Mouse (Mus musculus) hindbrain, embryonic 12.5 days (tissue): ENCODE results near the gene Ppfia3. TPM values are rescaled to one million over a fixed set of nuclear protein-coding genes. Genes with fewer than 3 reads are reported as not detected.
"Not testable (repeated sequence)": the region's sequence is repeated elsewhere in the genome, so short reads cannot be mapped to it uniquely, and the experiment has no call there.

ENCODE experiments used
- ATAC-seq: fragments of 200-750 bp; cut with Nextera tagmentation; 2 replicates; pipeline ENCODE4 v1.8.0; 2017; ENCODE audit warnings: moderate TSS enrichment; ENCODE audit not compliant: low FRiP score
- H3K27ac ChIP-seq: fragments of 300-500 bp; sonication (generic); 2 replicates; pipeline ENCODE4 v1.5.1; 2016; ENCODE audit warnings: mild to moderate bottlenecking
- H3K27me3 ChIP-seq: fragments of 300-500 bp; sonication (generic); 2 replicates; pipeline ENCODE4 v1.6.1; 2016; ENCODE audit warnings: mild to moderate bottlenecking
- H3K36me3 ChIP-seq: fragments of 300-500 bp; sonication (generic); 2 replicates; pipeline ENCODE4 v1.6.1; 2016; ENCODE audit warnings: mild to moderate bottlenecking
- H3K4me1 ChIP-seq: fragments of 300-500 bp; sonication (generic); 2 replicates; pipeline ENCODE4 v1.6.1; 2016
- H3K4me2 ChIP-seq: fragments of 300-500 bp; sonication (generic); replicated peaks from 2 replicates; pipeline ENCODE4 v1.6.1; 2016; ENCODE audit warnings: mild to moderate bottlenecking
- H3K4me3 ChIP-seq: fragments of 300-500 bp; sonication (generic); 2 replicates; pipeline ENCODE4 v1.5.1; 2016; ENCODE audit warnings: mild to moderate bottlenecking
- H3K9ac ChIP-seq: fragments of 300-500 bp; sonication (generic); 2 replicates; pipeline ENCODE4 v1.6.1; 2016; ENCODE audit warnings: mild to moderate bottlenecking, moderate library complexity
- H3K9me3 ChIP-seq: fragments of 300-500 bp; sonication (generic); replicated peaks from 2 replicates; pipeline ENCODE4 v1.6.1; 2016; ENCODE audit warnings: mild to moderate bottlenecking
- WGBS: fragments of 180-500 bp; shearing (Covaris S2); methylation state at CpG from one replicate; pipeline ENCODE4 v1.1.7; 2016; 5-methylcytosine and 5-hydroxymethylcytosine counted together
- polyA plus RNA-seq: library from polyadenylated mRNA; unstranded; fragments of >200 nt; fragmentation: Nextera tagmentation; extraction: Ambion mirVana; gene quantifications from 2 replicates; pipeline ENCODE4 v1.2.1, GENCODE M21; 2016

Gene Ppfia3
- polyA plus RNA-seq, 1 experiment from 2014 or later = 15.6 TPM

DNA sequence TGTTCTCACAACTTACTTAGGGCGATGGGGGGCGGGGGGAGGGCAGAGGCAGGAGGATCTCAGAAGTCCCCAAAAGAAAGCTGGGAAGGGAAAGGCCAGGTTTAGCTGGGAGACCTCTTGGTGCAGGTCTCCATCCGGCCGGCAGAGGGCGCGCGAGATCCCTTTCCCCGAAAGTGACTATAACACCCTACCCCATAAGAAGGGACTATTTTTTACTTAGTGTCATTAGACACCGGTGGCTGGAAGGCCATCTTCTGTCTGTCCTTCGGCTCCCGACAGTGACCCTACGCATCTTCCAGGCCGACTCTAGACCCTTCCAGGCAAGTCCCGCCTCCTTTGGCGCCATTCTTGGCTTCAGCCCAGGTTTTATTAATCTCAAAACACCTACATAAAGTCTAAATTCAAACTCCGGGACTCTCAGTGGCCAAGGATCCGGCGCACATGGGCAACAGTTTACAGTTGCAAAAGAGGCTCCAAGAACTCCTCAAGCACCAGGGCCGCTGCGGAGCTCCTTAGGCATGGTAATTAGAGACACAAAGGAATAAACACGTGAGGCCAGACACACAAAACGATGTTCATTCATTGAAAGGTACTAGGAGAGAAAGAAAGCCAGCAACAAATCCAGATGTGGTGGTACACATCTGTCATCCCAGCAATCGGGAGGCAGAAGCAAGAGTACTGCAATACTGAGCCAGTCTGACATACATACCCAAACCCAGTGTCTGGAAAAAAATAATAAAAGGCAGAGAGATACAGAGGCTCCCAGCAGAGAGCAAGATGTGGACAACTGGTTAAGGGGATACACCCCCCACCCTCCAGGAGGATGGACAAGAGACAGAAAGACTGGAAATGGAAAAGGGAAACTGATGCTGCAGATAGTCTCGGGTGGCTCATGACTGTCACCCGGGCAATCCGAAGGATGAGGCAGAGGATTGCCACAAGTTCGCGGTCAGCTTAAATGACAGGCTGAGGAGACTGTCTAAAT, 38.6 kb upstream of the Ppfia3 start, which contains the start of gene Kcna7:
TSS of gene Kcna7 (plus strand) at position 563 of the 985 bp plus-strand sequence.
- Histone ChIP-seq H3K27ac (no peak within 1 kb of the TSS), H3K4me1 (peaks cover 6% of the 10 kb centered on the region), H3K9me3 (0 out of 2 replicates have a peak, but pooled peaks cover 3% of the 10 kb centered on the region), H3K36me3 (no peaks in the 10 kb centered on the region), H3K27me3 (peaks cover 59% of the 10 kb centered on the region), H3K4me3 (peak within 1 kb of the TSS; percentile 34), H3K4me2 (peak within 1 kb of the TSS; percentile 48), H3K9ac (peak within 1 kb of the TSS; percentile 32; the same call in 1 of the 2 replicates)
- WGBS = 12% methylated on average over 28 of the region's 28 CpGs
- ATAC-seq = no peak

DNA sequence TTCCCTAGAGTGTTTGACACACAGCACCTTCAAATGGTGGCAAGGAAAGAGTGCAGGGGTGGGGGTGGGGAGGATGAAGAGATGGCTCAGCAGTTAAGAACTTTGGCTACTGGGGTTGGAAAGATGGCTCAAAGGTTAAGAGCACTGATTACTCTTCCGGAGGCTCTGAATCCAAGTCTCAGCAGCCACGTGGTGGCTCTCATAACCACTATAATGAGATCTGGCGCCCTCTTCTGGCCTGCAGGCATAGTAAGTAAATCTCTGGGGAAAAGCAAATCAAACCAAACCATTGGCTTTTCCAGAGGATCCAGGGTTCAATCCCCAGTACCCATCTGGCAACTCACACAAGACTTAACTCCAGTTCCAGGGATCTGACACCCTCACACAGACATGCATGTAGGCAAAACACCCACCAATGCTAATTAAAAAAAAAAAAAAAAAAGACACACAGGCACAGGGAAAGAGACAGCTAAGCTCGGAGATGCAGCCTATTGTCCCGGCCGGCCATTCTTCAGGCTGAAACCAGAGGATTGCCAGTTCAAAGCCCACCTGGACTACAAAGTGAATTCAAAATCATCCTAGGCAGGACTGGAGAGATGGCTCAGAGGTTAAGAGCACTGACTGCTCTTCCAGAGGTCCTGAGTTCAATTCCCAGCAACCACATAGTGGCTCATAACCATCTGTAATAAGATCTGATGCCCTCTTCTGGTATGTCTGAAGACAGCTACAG, 36.9 kb upstream of the Ppfia3 start:
- peaks cover 43% of the 10 kb centered on the region for H3K27me3 ChIP-seq
- H3K9ac ChIP-seq = no peak overlapping the region
- WGBS = 44% methylated on average over 6 of the region's 6 CpGs
- 0 out of 2 replicates have a peak, but pooled peaks cover 3% of the 10 kb centered on the region for H3K9me3 ChIP-seq
- no peak overlapping the region for H3K4me3 ChIP-seq
- H3K4me2 ChIP-seq = no peak overlapping the region
- H3K4me1 ChIP-seq = peaks cover 6% of the 10 kb centered on the region
- no peaks in the 10 kb centered on the region for H3K36me3 ChIP-seq
- ATAC-seq = no peak
- H3K27ac ChIP-seq = no peak overlapping the region

DNA sequence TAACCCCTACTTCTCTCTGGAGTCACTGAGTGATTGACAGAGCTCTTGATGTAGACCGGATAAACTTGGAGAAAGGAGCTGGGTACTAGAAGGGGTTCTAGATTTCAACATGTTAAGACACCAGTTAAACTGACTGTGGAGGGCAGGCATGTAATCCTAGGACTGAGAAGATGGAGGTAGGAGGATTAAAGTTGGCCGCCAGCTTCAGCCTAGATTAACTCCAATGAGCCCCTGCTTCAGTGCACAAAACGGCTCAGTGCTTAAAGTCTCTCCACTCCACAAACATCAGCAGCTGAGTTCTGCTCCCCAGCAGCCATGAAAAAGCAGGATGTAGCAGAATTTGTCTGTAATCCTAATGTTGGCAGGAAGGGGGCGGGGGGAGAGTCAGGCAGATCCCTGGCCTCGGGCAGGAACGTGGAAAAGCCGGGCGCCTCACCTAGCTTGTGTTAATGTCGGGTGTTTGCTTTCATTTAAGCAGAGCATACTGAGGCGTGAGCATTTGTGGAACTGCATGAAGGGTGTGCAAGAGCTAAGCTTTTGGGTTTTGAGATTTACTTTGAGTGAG, 34.8 kb upstream of the Ppfia3 start:
- H3K4me1 ChIP-seq = peaks cover 4% of the 10 kb centered on the region
- WGBS = 76% methylated on average over 10 of the region's 10 CpGs
- H3K4me2 ChIP-seq = no peak overlapping the region
- H3K27me3 ChIP-seq = peaks cover 22% of the 10 kb centered on the region
- no peak overlapping the region for H3K4me3 ChIP-seq
- H3K27ac ChIP-seq = no peak overlapping the region
- 0 out of 2 replicates have a peak, but pooled peaks cover 3% of the 10 kb centered on the region for H3K9me3 ChIP-seq
- H3K36me3 ChIP-seq = no peaks in the 10 kb centered on the region
- H3K9ac ChIP-seq = no peak overlapping the region
- ATAC-seq = no peak

DNA sequence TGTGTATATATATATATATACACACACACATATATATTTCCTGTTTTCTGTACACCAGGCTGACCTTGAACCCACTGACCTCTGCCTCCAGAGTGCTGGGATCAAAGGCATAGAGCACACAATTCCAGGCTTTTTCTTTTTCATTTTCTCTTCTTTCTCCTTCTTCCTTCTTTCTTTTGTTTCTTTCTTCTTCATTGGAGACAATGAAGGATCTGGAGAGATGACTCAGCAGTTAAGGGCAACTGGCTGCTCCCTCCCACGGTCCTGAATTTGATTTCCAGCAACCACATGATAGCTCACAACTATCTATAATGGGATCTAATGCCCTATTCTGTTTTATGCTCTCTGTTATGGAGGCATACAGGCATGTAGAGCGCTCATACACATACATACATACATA, 30.0 kb upstream of the Ppfia3 start:
- Histone ChIP-seq H3K4me3 (no peak overlapping the region), H3K27ac (no peak overlapping the region), H3K4me2 (no peak overlapping the region), H3K27me3 (no peaks in the 10 kb centered on the region), H3K9me3 (no peaks in the 10 kb centered on the region), H3K36me3 (peaks cover 9% of the 10 kb centered on the region), H3K9ac (no peak overlapping the region), H3K4me1 (peaks cover 19% of the 10 kb centered on the region)
- no peak for ATAC-seq
- WGBS = 75% methylated on average over 2 of the region's 2 CpGs

DNA sequence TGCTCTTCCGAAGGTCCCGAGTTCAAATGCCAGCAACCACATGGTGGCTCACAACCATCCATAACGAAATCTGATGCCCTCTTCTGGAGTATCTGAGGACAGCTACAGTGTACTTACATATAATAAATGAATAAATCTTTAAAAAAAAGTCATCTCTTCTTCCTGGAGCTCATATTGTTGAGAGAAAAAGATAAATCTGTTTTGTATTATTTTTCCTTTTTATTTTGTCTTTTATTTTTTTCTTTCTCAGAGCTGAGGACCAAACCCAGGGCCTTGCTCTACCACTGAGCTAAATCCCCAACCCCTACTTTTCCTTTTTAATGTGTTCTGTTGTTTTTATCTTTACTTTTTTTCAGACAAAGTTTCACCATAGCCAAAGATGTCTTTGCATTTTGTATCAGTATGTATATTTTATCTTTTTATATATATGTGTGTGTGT, 29.5 kb upstream of the Ppfia3 start:
- Histone ChIP-seq H3K27ac (peak overlapping the region; percentile 76; the same call in 1 of the 2 replicates), H3K4me3 (peak overlapping the region; percentile 86), H3K4me2 (peak overlapping the region; percentile 58), H3K9ac (peak overlapping the region; percentile 51; the same call in 1 of the 2 replicates), H3K36me3 (peaks cover 13% of the 10 kb centered on the region), H3K4me1 (peaks cover 19% of the 10 kb centered on the region)
- not testable (repeated sequence) for H3K27me3 ChIP-seq, H3K9me3 ChIP-seq
- ATAC-seq = peak; percentile 37; the same call in 1 of the 2 replicates
- WGBS = 4% methylated on average over 3 of the region's 3 CpGs

DNA sequence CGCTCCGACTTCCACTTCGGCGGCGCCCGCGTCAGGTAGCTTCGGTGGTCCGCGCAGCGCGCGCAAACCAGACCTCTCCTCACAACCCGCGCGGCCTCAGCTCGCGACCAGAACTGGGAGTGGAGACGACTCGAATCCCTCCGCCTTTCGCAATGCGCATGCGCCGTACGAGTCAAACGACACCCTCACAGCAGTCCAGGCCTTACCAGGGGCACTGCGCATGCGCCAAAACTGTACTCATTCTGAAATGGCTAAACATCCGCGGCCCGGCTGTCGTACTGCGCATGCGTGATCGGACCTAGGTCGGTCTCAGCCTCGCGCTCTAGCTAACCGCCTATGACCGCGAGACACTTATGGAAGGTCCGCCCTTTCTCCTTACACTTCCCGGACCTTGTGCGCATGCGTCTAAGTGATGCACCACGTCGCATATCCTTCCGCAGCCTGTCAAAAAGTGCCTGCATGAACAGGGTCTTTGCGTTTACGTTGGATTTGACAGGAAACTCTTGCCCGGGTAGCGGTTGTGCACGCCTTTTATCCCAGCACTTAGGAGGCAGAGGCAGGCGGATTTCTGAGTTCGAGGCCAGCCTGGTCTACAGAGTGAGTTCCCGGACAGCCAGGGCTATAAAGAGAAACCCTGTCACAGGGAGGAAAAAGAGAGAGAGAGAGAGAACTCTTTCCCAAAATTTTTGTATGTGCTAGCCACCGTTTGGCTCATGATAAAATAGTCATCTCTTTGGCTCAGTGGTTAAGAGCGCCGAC, 28.9 kb upstream of the Ppfia3 start, which contains the start of gene Snrnp70:
TSS of gene Snrnp70 (minus strand) at position 165 of the 759 bp plus-strand sequence.
- WGBS = under 1% methylated on average over 60 of the region's 60 CpGs
- Histone ChIP-seq H3K4me2 (peak within 1 kb of the TSS; percentile 84), H3K27me3 (no peaks in the 10 kb centered on the region), H3K9me3 (no peaks in the 10 kb centered on the region), H3K36me3 (peaks cover 17% of the 10 kb centered on the region), H3K4me1 (peaks cover 19% of the 10 kb centered on the region), H3K9ac (peak within 1 kb of the TSS; percentile 93), H3K27ac (peak within 1 kb of the TSS; percentile 99), H3K4me3 (peak within 1 kb of the TSS; percentile 86)
- ATAC-seq = peak; percentile 97

DNA sequence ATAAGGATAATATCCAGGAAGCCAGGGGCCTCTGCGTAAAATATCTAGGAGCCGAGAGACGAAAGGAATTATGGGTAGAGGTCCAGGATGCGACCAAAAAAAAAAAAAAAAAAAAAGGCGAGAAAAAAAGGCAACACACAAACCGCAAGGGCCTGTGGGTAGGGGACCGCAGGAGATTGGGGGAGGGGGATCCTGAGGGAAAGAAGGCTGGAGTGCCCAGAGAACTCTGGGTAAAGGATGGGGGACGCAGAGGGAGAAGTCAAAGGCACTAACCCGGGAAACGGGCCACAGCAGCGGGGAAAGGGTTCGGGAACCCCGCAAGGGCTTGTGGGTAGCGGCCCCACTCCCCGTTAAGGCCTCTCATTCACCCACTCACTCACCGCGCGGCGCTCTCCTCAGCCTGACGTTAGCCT, 28.3 kb upstream of the Ppfia3 start:
- Histone ChIP-seq H3K9me3 (no peaks in the 10 kb centered on the region), H3K27me3 (no peaks in the 10 kb centered on the region), H3K27ac (peak overlapping the region; percentile 99), H3K4me3 (peak overlapping the region; percentile 86), H3K36me3 (peaks cover 24% of the 10 kb centered on the region), H3K9ac (peak overlapping the region; percentile 93), H3K4me1 (peaks cover 19% of the 10 kb centered on the region), H3K4me2 (peak overlapping the region; percentile 84)
- ATAC-seq = peak; percentile 82
- 3% methylated on average over 19 of the region's 20 CpGs for WGBS

DNA sequence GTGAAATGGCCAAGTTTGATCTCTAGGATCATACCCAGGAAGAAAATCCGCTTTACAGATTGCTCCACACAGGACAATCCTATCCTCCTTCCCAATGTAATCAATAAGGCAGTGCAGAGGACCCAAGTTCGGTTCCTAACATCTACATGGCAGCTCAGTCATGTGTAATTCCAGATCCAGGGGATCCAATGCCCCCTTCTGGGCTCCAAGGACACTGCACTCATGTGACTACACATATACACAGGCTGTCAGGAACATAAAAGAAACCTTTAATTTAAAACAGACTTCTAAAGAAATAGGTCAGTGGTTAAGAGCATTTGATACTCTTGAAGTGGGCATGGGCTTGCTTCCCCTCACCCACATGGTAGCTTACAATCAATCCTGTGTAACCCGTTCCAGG, 19.3 kb upstream of the Ppfia3 start:
- H3K27me3 ChIP-seq = no peaks in the 10 kb centered on the region
- H3K9ac ChIP-seq = no peak overlapping the region
- no peak overlapping the region for H3K27ac ChIP-seq
- H3K4me2 ChIP-seq = no peak overlapping the region
- no peaks in the 10 kb centered on the region for H3K4me1 ChIP-seq
- peaks cover 96% of the 10 kb centered on the region for H3K36me3 ChIP-seq
- WGBS = 87% methylated on average over 3 of the region's 3 CpGs
- no peak overlapping the region for H3K4me3 ChIP-seq
- no peaks in the 10 kb centered on the region for H3K9me3 ChIP-seq
- ATAC-seq = no peak

DNA sequence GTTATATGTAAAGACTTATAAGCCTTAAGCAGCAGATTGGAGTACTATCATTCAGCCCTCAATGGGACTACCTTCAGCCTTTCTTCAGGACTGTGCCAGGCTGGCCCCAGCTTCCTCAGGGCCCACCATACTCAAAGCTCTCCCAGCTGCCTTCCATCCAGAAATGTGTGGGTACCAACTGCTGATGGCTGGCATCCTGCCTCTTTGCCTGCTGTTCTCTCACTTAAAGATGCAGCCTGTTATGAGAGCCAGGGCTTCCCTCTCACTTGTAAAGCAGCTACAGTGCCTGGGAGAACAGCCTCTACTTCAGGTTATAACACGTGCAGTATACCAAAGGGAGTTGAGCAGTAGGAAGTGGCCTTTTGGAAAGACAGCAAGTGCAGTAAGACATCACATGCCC, 9.2 kb upstream of the Ppfia3 start:
- 92% methylated on average over 1 of the region's 1 CpGs for WGBS
- Histone ChIP-seq H3K4me2 (no peak overlapping the region), H3K27ac (no peak overlapping the region), H3K36me3 (peaks cover 85% of the 10 kb centered on the region), H3K27me3 (no peaks in the 10 kb centered on the region), H3K4me1 (no peaks in the 10 kb centered on the region), H3K9me3 (no peaks in the 10 kb centered on the region), H3K9ac (no peak overlapping the region), H3K4me3 (no peak overlapping the region)
- no peak for ATAC-seq

DNA sequence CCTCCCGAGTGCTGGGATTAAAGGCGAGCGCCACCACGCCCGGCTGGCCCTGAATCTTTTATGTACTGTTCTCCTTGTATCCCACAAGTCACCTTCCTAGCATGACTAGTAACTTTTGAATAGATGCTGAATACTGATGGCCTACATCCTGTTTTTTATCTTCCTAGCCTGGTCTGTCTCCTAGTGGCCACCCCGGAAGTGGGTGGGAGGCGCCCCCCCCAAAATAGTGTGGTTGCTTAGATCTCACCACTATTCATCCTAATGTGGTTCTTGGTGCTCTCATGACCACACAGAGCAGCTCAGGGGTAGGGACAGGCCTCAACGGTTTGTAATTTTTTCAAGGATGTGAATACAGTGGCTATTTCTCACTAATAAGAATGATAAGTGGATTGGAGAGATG, 7.8 kb upstream of the Ppfia3 start:
- H3K27me3 ChIP-seq = peaks cover 7% of the 10 kb centered on the region
- H3K9me3 ChIP-seq = no peaks in the 10 kb centered on the region
- H3K36me3 ChIP-seq = peaks cover 71% of the 10 kb centered on the region
- 94% methylated on average over 8 of the region's 8 CpGs for WGBS
- H3K4me1 ChIP-seq = peaks cover 14% of the 10 kb centered on the region
- no peak overlapping the region for H3K4me2 ChIP-seq
- H3K4me3 ChIP-seq = no peak overlapping the region
- no peak for ATAC-seq
- no peak overlapping the region for H3K9ac ChIP-seq
- no peak overlapping the region for H3K27ac ChIP-seq

DNA sequence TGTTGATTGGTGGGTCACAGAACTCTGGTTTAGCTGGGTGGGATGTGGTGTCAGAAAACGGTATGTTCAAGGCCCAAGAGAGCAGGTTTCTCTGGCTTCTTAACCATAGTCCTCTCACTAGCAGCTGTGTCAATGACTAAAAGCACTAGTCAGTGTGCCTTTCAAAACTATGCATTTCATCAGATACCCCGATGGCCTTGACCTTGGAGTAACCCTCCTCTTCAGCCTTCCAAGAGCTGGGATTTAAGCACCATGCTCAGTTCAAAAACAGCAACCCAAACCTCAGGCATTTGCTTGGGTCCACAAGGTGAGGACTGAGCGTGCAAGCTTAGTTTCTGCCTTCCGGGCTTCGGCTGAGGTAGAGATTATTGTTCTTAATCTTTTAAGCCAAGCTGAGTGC, 5.6 kb upstream of the Ppfia3 start:
- H3K27ac ChIP-seq = no peak overlapping the region
- no peaks in the 10 kb centered on the region for H3K9me3 ChIP-seq
- no peak for ATAC-seq
- H3K9ac ChIP-seq = no peak overlapping the region
- peaks cover 25% of the 10 kb centered on the region for H3K27me3 ChIP-seq
- H3K4me2 ChIP-seq = no peak overlapping the region
- WGBS = 91% methylated on average over 5 of the region's 5 CpGs
- H3K4me1 ChIP-seq = peaks cover 26% of the 10 kb centered on the region
- no peak overlapping the region for H3K4me3 ChIP-seq
- H3K36me3 ChIP-seq = peaks cover 49% of the 10 kb centered on the region
